Mouse (Mus musculus): ENCODE measurements around the gene Map4k2. TPM values are rescaled to one million over a fixed set of nuclear protein-coding genes. Genes with fewer than 3 reads are reported as not detected.

Gene Map4k2
- polyA plus RNA-seq, 1 experiment, result 24.3 TPM

GRCm38 (mm10) chr19:6342276-6342933, 1.5 kb downstream of the Map4k2 start:
- TF ChIP-seq CTCF (IDR thresholded peaks at IDR 0.05; ENCODE audit: borderline replicate concordance, insufficient read depth, low read length), result no peak
- no peak for TF ChIP-seq POLR2A (IDR thresholded peaks at IDR 0.05; ENCODE audit: low read depth, low read length)
- no peak overlapping the region for H3K27ac ChIP-seq (ENCODE audit: insufficient read depth, low read length)
- no peak overlapping the region for H3K4me3 ChIP-seq (ENCODE audit: insufficient read depth, low read length)
- no peaks in the 10 kb centered on the region for H3K4me1 ChIP-seq (ENCODE audit: control insufficient read depth, insufficient read depth, low read length)

- no peaks in the 10 kb centered on the region for H3K4me1 ChIP-seq (ENCODE audit: control insufficient read depth, insufficient read depth, low read length)
- TF ChIP-seq POLR2A (IDR thresholded peaks at IDR 0.05; ENCODE audit: low read depth, low read length) (no peak), CTCF (IDR thresholded peaks at IDR 0.05; ENCODE audit: borderline replicate concordance, insufficient read depth, low read length) (no peak)
- H3K4me3 ChIP-seq (ENCODE audit: insufficient read depth, low read length), result no peak overlapping the region
- no peak overlapping the region for H3K27ac ChIP-seq (ENCODE audit: insufficient read depth, low read length)
Observed at GRCm38 (mm10) chr19:6343066-6343925, 2.4 kb downstream of the Map4k2 start.

DNA sequence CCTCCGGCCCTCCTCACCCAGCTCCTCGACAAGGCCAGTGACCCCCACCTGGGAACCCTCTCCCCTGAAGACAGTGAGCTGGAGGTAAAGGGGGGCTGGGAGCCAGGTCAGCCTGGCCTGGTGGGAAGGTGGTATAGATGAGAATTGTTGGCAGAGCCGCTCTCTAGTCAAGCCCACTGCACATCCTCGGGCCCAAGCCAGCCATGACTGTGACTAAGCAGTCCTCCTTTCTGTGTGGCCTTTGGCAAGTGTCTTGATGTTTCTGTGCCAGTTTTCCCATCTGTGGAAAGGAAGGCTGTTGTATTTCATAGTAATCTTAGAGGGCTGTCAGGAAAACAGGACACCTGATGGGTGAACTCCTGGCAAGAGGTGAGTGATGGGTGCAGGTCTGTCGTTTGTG, 3.1 kb downstream of the Map4k2 start:
- no peak for TF ChIP-seq POLR2A (IDR thresholded peaks at IDR 0.05; ENCODE audit: low read depth, low read length)
- no peak for TF ChIP-seq CTCF (IDR thresholded peaks at IDR 0.05; ENCODE audit: borderline replicate concordance, insufficient read depth, low read length)
- Histone ChIP-seq H3K4me1 (ENCODE audit: control insufficient read depth, insufficient read depth, low read length) (no peaks in the 10 kb centered on the region), H3K27ac (ENCODE audit: insufficient read depth, low read length) (no peak overlapping the region), H3K4me3 (ENCODE audit: insufficient read depth, low read length) (no peak overlapping the region)

DNA sequence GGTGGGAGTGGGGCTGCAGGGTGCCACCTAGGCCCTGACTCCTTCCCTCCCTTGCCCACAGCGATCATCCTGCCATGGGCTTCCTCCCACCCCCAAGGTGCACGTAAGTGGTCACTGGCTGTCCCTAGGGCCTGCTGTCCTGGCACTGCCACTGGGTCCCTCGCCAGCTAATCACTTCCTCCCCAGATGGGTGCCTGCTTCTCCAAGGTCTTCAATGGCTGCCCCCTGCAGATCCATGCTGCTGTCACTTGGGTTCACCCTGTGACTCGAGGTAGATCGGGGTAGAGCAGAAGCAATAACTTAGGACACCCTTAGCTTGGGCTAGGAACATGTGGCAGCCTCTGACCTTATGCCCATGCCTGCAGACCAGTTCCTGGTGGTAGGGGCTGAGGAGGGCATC, 5.1 kb downstream of the Map4k2 start:
- TF ChIP-seq POLR2A (IDR thresholded peaks at IDR 0.05; ENCODE audit: low read depth, low read length), result no peak
- TF ChIP-seq CTCF (IDR thresholded peaks at IDR 0.05; ENCODE audit: borderline replicate concordance, insufficient read depth, low read length), result no peak
- H3K4me1 ChIP-seq (ENCODE audit: control insufficient read depth, insufficient read depth, low read length), result no peaks in the 10 kb centered on the region
- H3K4me3 ChIP-seq (ENCODE audit: insufficient read depth, low read length), result no peak overlapping the region
- no peak overlapping the region for H3K27ac ChIP-seq (ENCODE audit: insufficient read depth, low read length)

GRCm38 (mm10) chr19:6346661-6347060, 5.7 kb downstream of the Map4k2 start:
- no peak overlapping the region for H3K27ac ChIP-seq (ENCODE audit: insufficient read depth, low read length)
- no peak overlapping the region for H3K4me3 ChIP-seq (ENCODE audit: insufficient read depth, low read length)
- no peak for TF ChIP-seq CTCF (IDR thresholded peaks at IDR 0.05; ENCODE audit: borderline replicate concordance, insufficient read depth, low read length)
- no peak for TF ChIP-seq POLR2A (IDR thresholded peaks at IDR 0.05; ENCODE audit: low read depth, low read length)
- no peaks in the 10 kb centered on the region for H3K4me1 ChIP-seq (ENCODE audit: control insufficient read depth, insufficient read depth, low read length)

GRCm38 (mm10) chr19:6347615-6348014, 6.7 kb downstream of the Map4k2 start:
- Histone ChIP-seq H3K4me1 (ENCODE audit: control insufficient read depth, insufficient read depth, low read length) (no peaks in the 10 kb centered on the region), H3K4me3 (ENCODE audit: insufficient read depth, low read length) (no peak overlapping the region), H3K27ac (ENCODE audit: insufficient read depth, low read length) (no peak overlapping the region)
- TF ChIP-seq CTCF (IDR thresholded peaks at IDR 0.05; ENCODE audit: borderline replicate concordance, insufficient read depth, low read length) (no peak), POLR2A (IDR thresholded peaks at IDR 0.05; ENCODE audit: low read depth, low read length) (no peak)

GRCm38 (mm10) chr19:6348717-6349116, 7.8 kb downstream of the Map4k2 start:
- TF ChIP-seq CTCF (IDR thresholded peaks at IDR 0.05; ENCODE audit: borderline replicate concordance, insufficient read depth, low read length), result no peak
- no peak for TF ChIP-seq POLR2A (IDR thresholded peaks at IDR 0.05; ENCODE audit: low read depth, low read length)
- Histone ChIP-seq H3K27ac (ENCODE audit: insufficient read depth, low read length) (no peak overlapping the region), H3K4me1 (ENCODE audit: control insufficient read depth, insufficient read depth, low read length) (no peaks in the 10 kb centered on the region), H3K4me3 (ENCODE audit: insufficient read depth, low read length) (no peak overlapping the region)

- Histone ChIP-seq H3K4me3 (ENCODE audit: insufficient read depth, low read length) (no peak overlapping the region), H3K4me1 (ENCODE audit: control insufficient read depth, insufficient read depth, low read length) (no peaks in the 10 kb centered on the region), H3K27ac (ENCODE audit: insufficient read depth, low read length) (no peak overlapping the region)
- TF ChIP-seq POLR2A (IDR thresholded peaks at IDR 0.05; ENCODE audit: low read depth, low read length) (no peak), CTCF (IDR thresholded peaks at IDR 0.05; ENCODE audit: borderline replicate concordance, insufficient read depth, low read length) (no peak)
Observed at GRCm38 (mm10) chr19:6349215-6349983, 8.5 kb downstream of the Map4k2 start.

DNA sequence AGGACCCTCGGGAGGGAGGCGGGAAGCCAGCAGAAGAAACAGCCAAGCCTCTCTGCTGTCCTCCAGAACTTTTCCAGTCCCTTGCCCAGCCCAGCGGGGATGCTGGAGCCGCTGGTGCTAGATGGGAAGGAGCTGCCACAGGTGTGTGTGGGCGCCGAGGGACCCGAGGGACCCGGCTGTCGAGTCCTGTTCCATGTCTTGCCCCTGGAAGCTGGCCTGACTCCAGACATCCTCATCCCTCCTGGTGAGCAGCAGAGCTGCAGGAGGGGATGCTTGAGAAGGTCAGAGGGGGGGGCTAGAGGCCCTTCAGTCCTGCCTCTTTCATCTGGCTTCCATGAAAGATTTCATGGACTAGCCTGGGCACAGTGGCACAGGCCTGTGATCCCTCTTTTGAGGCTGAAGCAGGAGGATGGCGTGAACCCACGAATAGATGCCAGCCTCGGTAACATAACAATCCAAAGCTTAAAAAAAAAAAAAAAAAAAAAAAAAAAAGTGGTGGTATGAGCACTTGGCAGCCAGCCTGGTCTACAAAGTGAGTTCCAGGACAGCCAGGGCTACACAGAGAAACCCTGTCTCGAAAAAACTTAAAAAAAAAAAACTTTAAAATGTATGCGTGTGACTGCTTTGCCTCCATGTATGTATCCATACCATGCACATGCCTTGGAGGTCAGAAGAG, 10.6 kb downstream of the Map4k2 start:
- H3K4me1 ChIP-seq (ENCODE audit: control insufficient read depth, insufficient read depth, low read length), result no peaks in the 10 kb centered on the region
- TF ChIP-seq POLR2A (IDR thresholded peaks at IDR 0.05; ENCODE audit: low read depth, low read length), result no peak
- TF ChIP-seq CTCF (IDR thresholded peaks at IDR 0.05; ENCODE audit: borderline replicate concordance, insufficient read depth, low read length), result no peak
- no peak overlapping the region for H3K27ac ChIP-seq (ENCODE audit: insufficient read depth, low read length)
- no peak overlapping the region for H3K4me3 ChIP-seq (ENCODE audit: insufficient read depth, low read length)

Measured in embryonic fibroblast, embryonic 13.5 days (primary cell).